Mouse (Mus musculus): ENCODE data around the gene Gm17364. TPM values are rescaled to one million over a fixed set of nuclear protein-coding genes. Genes with fewer than 3 reads are reported as not detected.
"Not testable (repeated sequence)": the region's sequence is repeated elsewhere in the genome, so short reads cannot be mapped to it uniquely, and the experiment has no call there.

Gm17364 gene
- polyA plus RNA-seq, 1 experiment from 2014 or later, result not detected

DNA sequence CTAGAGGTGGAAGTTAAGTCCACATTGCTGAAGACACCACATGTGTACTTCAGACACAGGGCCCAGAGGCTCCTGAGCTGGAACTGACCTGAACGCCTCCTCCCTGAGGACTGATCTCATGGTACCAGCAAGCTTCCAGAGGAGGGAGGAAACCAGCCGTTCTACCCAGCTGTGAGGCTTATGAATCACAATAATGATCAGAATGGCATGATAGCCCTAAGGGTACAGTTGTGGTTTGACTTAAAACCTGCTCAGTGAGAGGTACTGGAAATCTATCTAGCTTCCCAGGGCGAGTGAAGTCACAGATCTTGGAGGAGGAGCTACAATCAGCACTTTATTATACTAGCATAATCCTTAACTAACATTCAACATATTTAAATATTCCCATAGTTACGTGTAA is 11.7 kb upstream of the Gm17364 start:
- Histone ChIP-seq H3K4me3 (replicated peaks) (no peak overlapping the region), H3K36me3 (no peaks in the 10 kb centered on the region), H3K27ac (no peak overlapping the region), H3K9ac (no peak overlapping the region), H3K27me3 (replicated peaks) (no peaks in the 10 kb centered on the region), H3K4me2 (no peak overlapping the region), H3K9me3 (no peaks in the 10 kb centered on the region), H3K4me1 (no peaks in the 10 kb centered on the region)
- WGBS, result 72% methylated on average over 4 of the region's 4 CpGs
- ATAC-seq (ENCODE audit: insufficient read depth, low FRiP score, low read depth), result no peak

DNA sequence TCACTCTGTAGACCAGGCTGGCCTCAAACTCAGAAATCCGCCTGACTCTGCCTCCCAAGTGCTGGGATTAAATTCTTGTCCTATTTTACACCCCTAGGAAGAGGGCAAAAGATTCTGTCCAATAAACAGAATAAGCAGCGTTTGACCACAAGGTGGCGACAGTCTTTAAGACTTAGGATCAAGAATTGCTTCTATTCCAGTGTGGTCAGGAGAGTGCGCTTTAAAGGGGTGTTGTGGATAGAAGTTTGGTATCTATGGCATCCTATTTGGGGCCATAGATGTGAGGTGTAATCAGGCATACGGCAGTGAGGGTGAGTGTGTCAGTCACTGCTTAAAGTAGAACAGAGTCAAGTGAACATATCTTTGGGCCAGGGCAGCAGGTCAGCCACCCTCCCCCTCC is 9.5 kb upstream of the Gm17364 start:
- no peak for ATAC-seq (ENCODE audit: insufficient read depth, low FRiP score, low read depth)
- no peak overlapping the region for H3K4me3 ChIP-seq (replicated peaks)
- no peak overlapping the region for H3K9ac ChIP-seq
- no peaks in the 10 kb centered on the region for H3K36me3 ChIP-seq
- no peak overlapping the region for H3K27ac ChIP-seq
- H3K4me1 ChIP-seq, result no peaks in the 10 kb centered on the region
- H3K4me2 ChIP-seq, result no peak overlapping the region
- no peaks in the 10 kb centered on the region for H3K27me3 ChIP-seq (replicated peaks)
- WGBS, result 24% methylated on average over 5 of the region's 5 CpGs
- no peaks in the 10 kb centered on the region for H3K9me3 ChIP-seq

DNA sequence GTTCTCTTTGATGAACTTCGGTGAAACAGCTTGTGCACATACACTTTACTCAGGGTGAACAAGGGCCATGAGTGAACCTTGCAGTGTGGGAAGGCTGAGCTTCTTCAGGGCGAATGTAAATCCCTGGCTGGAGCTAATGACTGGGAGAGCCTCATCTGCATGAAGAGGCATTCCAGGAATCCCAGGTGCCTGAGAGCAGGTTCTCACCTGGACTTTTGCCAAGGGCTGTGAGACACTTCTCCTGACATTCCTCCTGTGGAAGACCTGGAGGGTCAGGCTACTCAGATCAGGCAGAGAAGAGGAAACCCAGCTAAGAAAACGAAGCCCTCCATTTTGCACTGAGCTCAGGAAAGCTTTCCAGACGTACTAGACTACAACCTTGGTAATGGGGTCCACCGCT is 6.9 kb upstream of the Gm17364 start:
- Histone ChIP-seq H3K4me3 (replicated peaks) (no peak overlapping the region), H3K27me3 (replicated peaks) (no peaks in the 10 kb centered on the region), H3K36me3 (no peaks in the 10 kb centered on the region), H3K9me3 (no peaks in the 10 kb centered on the region), H3K4me2 (no peak overlapping the region), H3K4me1 (no peaks in the 10 kb centered on the region), H3K9ac (no peak overlapping the region), H3K27ac (no peak overlapping the region)
- 62% methylated on average over 5 of the region's 5 CpGs for WGBS
- ATAC-seq (ENCODE audit: insufficient read depth, low FRiP score, low read depth), result no peak

DNA sequence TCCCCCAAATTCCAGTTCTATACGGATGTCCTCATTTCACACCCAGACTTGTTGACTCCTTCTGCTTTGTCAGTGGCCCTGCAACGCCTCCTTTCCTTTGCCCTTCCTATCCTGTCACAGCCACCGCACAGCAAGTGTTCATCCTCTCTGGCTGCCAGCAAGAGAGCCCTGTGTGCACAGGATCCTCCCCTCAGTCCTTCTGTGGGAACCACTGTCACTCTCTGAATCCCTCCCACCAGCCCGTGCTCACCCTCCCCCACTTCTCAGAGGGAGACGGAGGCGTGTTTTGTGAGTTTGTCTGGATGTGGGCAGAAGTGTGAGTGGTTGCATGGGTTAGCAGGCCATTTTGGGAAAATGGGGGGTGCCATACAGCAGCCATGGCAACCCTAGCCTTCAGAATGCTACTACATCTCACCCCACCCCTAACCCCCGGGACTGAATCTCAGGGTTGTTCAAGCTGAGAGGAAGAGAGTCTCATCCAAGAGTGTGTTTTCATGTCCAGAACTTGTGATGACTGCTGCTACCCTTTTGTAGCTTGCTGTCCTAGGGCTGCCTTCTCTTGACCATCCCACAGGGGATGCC is 5.9 kb downstream of the Gm17364 start:
- H3K36me3 ChIP-seq, result 0 out of 2 replicates have a peak, but pooled peaks cover 4% of the 10 kb centered on the region
- no peak for ATAC-seq (ENCODE audit: insufficient read depth, low FRiP score, low read depth)
- WGBS, result 51% methylated on average over 7 of the region's 7 CpGs
- H3K4me3 ChIP-seq (replicated peaks), result no peak overlapping the region
- no peaks in the 10 kb centered on the region for H3K4me1 ChIP-seq
- H3K9me3 ChIP-seq, result no peaks in the 10 kb centered on the region
- H3K27me3 ChIP-seq (replicated peaks), result no peaks in the 10 kb centered on the region
- H3K9ac ChIP-seq, result no peak overlapping the region
- no peak overlapping the region for H3K4me2 ChIP-seq
- H3K27ac ChIP-seq, result no peak overlapping the region

DNA sequence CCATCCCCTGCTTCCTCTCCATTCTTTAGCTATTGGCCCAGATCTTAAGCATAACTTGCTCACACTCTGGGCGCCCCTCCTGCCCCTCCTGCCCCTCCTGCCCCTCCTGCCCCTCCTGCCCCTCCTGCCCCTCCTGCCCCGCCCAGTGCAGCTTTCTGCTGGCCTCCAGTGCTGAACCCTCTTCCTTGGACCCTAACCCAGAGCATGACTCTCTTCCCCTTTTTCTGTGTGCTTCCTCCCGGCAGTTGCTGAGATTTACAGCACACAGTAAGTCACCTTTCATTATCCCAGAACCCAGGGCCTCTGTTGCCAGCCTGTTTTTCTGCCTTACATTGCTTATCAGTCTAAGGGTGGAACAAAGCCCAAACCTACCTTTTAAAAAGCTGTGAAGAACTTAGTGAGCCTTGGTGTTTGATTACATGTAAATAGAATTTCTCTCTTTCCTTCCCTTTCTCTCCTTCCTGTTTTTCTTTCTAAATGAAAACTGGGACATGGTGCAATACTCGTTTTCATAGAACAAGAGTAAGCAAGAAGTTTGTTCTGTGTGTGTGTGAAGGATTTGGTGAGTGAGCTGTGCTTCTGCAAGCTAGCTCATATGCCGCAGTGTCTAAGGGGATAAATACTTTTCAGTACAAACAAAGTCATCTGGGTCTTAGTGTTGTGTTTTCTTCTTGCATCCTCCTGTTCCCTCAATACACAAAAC is 10.3 kb downstream of the Gm17364 start:
- no peak overlapping the region for H3K9ac ChIP-seq
- 66% methylated on average over 5 of the region's 5 CpGs for WGBS
- H3K4me3 ChIP-seq (replicated peaks), result no peak overlapping the region
- 0 out of 2 replicates have a peak, but pooled peaks cover 4% of the 10 kb centered on the region for H3K36me3 ChIP-seq
- H3K27me3 ChIP-seq (replicated peaks), result no peaks in the 10 kb centered on the region
- H3K4me2 ChIP-seq, result no peak overlapping the region
- no peak for ATAC-seq (ENCODE audit: insufficient read depth, low FRiP score, low read depth)
- H3K27ac ChIP-seq, result no peak overlapping the region
- no peaks in the 10 kb centered on the region for H3K9me3 ChIP-seq
- H3K4me1 ChIP-seq, result no peaks in the 10 kb centered on the region

DNA sequence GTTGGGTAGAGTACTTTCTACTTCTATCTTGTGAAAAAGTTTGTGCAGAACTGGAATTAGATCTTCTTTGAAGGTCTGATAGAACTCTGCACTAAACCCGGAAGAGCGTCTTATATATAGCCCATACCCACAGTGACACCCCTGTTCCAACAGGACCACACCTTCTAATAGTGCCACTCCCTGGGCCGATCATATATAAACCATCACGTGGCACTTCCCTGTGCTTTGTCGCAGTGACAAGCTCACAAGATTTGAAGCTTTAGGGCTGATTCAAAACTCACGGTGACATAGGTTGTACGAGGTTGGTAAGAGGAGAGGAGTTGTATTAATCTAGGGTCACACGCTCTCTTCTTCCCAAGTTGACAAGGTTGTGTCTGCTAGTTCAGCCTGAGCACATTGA is 12.2 kb downstream of the Gm17364 start:
- WGBS, result 86% methylated on average over 8 of the region's 8 CpGs
- not testable (repeated sequence) for ATAC-seq (ENCODE audit: insufficient read depth, low FRiP score, low read depth)

DNA sequence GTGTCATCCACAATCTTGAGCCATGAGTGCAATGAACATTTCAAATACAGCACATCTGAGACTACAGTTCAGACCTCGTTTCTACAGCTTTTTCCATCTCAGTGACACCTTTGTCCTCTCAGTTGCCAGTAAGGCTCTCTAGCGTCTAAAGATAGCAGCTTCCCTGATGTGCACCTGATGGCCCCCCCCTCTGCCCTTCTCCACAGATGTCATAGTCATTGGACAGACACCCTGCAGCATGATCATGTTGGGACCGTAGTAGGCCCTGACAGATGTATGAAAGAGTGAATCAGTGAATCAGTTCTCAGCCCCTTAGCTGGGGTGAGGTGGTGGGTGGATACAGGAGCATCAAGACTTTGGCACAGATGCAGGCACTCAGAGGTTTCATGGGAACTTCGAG is 15.9 kb downstream of the Gm17364 start:
- Histone ChIP-seq H3K4me2 (no peak overlapping the region), H3K27me3 (replicated peaks) (no peaks in the 10 kb centered on the region), H3K4me3 (replicated peaks) (no peak overlapping the region), H3K27ac (no peak overlapping the region), H3K9ac (no peak overlapping the region), H3K36me3 (no peaks in the 10 kb centered on the region), H3K4me1 (no peaks in the 10 kb centered on the region), H3K9me3 (no peaks in the 10 kb centered on the region)
- WGBS, result 77% methylated on average over 4 of the region's 4 CpGs
- ATAC-seq (ENCODE audit: insufficient read depth, low FRiP score, low read depth), result no peak

More for the DNA sequence above, 12.2 kb downstream of the Gm17364 start:
- H3K4me2 ChIP-seq; H3K9ac ChIP-seq; H3K27me3 ChIP-seq (replicated peaks); H3K27ac ChIP-seq; H3K9me3 ChIP-seq; H3K36me3 ChIP-seq; H3K4me3 ChIP-seq (replicated peaks); H3K4me1 ChIP-seq: not testable (repeated sequence)

DNA sequence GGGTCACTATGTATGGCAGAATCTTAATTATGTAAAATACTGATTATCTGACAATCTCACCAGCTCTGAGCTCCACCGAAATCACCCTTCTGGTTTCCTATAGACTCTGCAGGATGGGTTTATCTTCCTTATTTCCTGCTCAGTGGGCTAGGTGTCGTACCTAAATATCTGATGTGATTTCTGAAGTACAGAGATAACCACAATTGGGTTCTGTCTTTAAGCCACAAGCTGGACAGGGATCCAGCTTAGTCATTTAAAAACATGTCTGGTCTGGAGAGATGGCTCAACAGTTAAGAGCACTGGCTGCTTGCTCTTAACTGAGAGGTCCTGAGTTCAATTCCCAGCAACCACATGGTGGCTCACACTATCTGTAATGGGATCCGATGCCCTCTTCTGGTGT is 16.8 kb downstream of the Gm17364 start:
- no peak for ATAC-seq (ENCODE audit: insufficient read depth, low FRiP score, low read depth)
- H3K27ac ChIP-seq, result no peak overlapping the region
- no peaks in the 10 kb centered on the region for H3K9me3 ChIP-seq
- no peak overlapping the region for H3K9ac ChIP-seq
- no peak overlapping the region for H3K4me2 ChIP-seq
- WGBS, result 80% methylated on average over 3 of the region's 3 CpGs
- H3K27me3 ChIP-seq (replicated peaks), result no peaks in the 10 kb centered on the region
- no peaks in the 10 kb centered on the region for H3K36me3 ChIP-seq
- no peaks in the 10 kb centered on the region for H3K4me1 ChIP-seq
- no peak overlapping the region for H3K4me3 ChIP-seq (replicated peaks)

DNA sequence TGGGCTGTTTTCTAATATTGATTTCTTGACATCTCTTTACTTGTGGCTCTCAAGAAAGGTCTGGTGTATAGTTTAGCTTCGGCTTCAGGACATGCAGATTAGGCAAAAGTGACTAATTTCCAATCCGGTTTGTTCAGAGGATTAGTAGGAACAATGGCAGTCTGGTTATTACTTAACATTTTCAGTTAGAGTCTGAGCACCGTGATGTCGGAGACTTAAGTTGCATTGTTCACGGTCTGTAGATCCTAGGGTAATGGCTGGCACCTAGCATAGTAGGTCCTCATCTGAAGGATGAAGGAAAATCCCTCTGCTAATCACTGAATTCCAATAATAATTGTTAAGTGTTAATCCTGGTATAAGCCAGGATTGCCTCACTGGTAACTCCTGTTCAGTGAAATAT is 17.7 kb downstream of the Gm17364 start:
- H3K27me3 ChIP-seq (replicated peaks), result no peaks in the 10 kb centered on the region
- H3K4me2 ChIP-seq, result no peak overlapping the region
- H3K9ac ChIP-seq, result no peak overlapping the region
- no peak overlapping the region for H3K27ac ChIP-seq
- H3K9me3 ChIP-seq, result no peaks in the 10 kb centered on the region
- no peaks in the 10 kb centered on the region for H3K4me1 ChIP-seq
- no peak overlapping the region for H3K4me3 ChIP-seq (replicated peaks)
- no peaks in the 10 kb centered on the region for H3K36me3 ChIP-seq
- WGBS, result 82% methylated on average over 5 of the region's 5 CpGs
- no peak for ATAC-seq (ENCODE audit: insufficient read depth, low FRiP score, low read depth)

DNA sequence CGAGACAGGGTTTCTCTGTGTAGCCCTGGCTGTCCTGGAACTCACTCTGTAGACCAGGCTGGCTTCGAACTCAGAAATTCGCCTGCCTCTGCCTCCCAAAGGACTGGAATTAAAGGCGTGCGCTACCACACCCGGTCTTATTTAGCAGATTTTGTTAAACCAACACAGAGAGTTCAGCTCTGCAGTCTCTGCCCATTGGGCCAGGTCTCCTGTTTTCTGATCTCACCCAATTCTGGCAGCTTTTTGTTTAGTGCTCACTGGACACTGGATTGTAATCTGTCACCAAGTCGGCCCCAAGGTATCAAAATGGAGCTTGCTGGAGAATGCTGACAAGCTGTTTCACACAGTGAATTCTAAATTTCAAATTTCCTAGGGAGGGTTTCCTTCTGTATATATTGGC is 21.0 kb downstream of the Gm17364 start:
- Histone ChIP-seq H3K27me3 (replicated peaks) (no peaks in the 10 kb centered on the region), H3K4me1 (no peaks in the 10 kb centered on the region), H3K9ac (no peak overlapping the region), H3K36me3 (no peaks in the 10 kb centered on the region), H3K27ac (no peak overlapping the region), H3K9me3 (no peaks in the 10 kb centered on the region), H3K4me3 (replicated peaks) (no peak overlapping the region), H3K4me2 (no peak overlapping the region)
- ATAC-seq (ENCODE audit: insufficient read depth, low FRiP score, low read depth), result no peak
- 84% methylated on average over 7 of the region's 7 CpGs for WGBS

DNA sequence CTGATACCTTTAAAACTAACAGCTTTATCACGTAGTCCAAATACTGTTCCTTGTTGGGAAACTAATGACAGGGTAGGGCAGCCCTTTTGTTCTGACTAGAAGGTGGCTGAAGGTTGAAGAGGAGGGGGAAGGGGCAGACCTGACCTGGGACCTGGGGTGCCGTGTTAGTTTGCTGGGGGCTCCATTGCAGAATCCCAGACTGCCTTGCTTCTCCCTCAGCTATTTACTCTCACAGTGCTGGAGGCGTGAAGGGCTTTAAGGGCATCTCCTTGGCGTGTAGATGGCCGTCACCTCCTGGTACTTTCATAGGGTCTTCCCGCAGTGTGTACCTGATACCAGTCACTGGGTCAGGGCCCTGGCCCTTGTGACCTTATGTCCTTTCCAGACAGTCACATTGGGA is 21.6 kb downstream of the Gm17364 start:
- peak; percentile 32; the same call in 1 of the 2 replicates for ATAC-seq (ENCODE audit: insufficient read depth, low FRiP score, low read depth)
- no peaks in the 10 kb centered on the region for H3K27me3 ChIP-seq (replicated peaks)
- H3K4me2 ChIP-seq, result no peak overlapping the region; the same call in 1 of the 2 replicates
- H3K27ac ChIP-seq, result peak overlapping the region; percentile 83
- H3K9ac ChIP-seq, result no peak overlapping the region
- WGBS, result 63% methylated on average over 6 of the region's 6 CpGs
- no peaks in the 10 kb centered on the region for H3K4me1 ChIP-seq
- H3K9me3 ChIP-seq, result no peaks in the 10 kb centered on the region
- no peak overlapping the region for H3K4me3 ChIP-seq (replicated peaks)
- no peaks in the 10 kb centered on the region for H3K36me3 ChIP-seq

DNA sequence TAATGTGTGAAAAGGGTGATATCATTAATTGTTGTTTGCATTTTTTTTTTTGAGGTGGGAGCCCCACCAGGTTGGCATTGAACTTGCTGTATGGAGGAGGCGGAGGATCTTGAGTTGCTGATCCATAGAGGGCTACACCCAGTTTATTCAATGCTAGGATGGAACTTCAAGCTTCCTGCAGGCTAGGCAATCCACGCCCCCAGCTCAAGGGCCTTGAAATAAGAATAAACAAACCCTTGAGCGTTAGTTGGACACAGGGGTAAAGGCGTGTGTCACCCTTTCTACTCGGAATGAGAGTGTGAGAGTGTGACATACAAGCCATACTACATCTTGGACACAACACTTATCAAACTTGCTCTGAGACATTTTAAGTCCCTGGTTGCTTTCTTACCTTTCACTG is 22.1 kb downstream of the Gm17364 start:
- H3K4me2 ChIP-seq, result peak overlapping the region; percentile 80
- H3K9me3 ChIP-seq, result no peaks in the 10 kb centered on the region
- no peaks in the 10 kb centered on the region for H3K36me3 ChIP-seq
- H3K27me3 ChIP-seq (replicated peaks), result no peaks in the 10 kb centered on the region
- H3K4me1 ChIP-seq, result no peaks in the 10 kb centered on the region
- peak overlapping the region; percentile 83 for H3K27ac ChIP-seq
- no peak overlapping the region for H3K4me3 ChIP-seq (replicated peaks)
- H3K9ac ChIP-seq, result no peak overlapping the region
- 38% methylated on average over 5 of the region's 5 CpGs for WGBS
- peak; percentile 17; the same call in 1 of the 2 replicates for ATAC-seq (ENCODE audit: insufficient read depth, low FRiP score, low read depth)
